Mouse (Mus musculus): ENCODE measurements around the gene Dock9. TPM values are rescaled to one million over a fixed set of nuclear protein-coding genes. Genes with fewer than 3 reads are reported as not detected.

The Dock9 gene
- total and polyA plus RNA-seq, 2 experiments from 2014 or later = 14.0 to 68.8 TPM

GRCm38 (mm10) chr14:121789273-121789672, 8.4 kb downstream of the Dock9 start:
- DNase-seq (ENCODE audit: low spot score) (no peak), ATAC-seq (ENCODE audit: low FRiP score) (no peak)
- Histone ChIP-seq H3K4me2 (ENCODE audit: low read depth, low read length, poor library complexity, severe bottlenecking) (no peak overlapping the region), H3K9ac (replicated peaks; ENCODE audit: low read length, poor library complexity, severe bottlenecking) (no peak overlapping the region), H3K36me3 (ENCODE audit: insufficient read depth, low read length) (no peaks in the 10 kb centered on the region), H3K27ac (ENCODE audit: low read depth, low read length) (no peak overlapping the region), H3K4me1 (ENCODE audit: insufficient read depth, low read length) (no peaks in the 10 kb centered on the region), H3K4me3 (ENCODE audit: low read depth, low read length) (no peak overlapping the region), H3K9me3 (ENCODE audit: low read length) (no peaks in the 10 kb centered on the region), H3K27me3 (ENCODE audit: insufficient read depth, low read length) (no peaks in the 10 kb centered on the region)
- TF ChIP-seq CTCF (IDR thresholded peaks at IDR 0.05) = no peak
- WGBS = 82% methylated on average over 3 of the region's 3 CpGs

DNA sequence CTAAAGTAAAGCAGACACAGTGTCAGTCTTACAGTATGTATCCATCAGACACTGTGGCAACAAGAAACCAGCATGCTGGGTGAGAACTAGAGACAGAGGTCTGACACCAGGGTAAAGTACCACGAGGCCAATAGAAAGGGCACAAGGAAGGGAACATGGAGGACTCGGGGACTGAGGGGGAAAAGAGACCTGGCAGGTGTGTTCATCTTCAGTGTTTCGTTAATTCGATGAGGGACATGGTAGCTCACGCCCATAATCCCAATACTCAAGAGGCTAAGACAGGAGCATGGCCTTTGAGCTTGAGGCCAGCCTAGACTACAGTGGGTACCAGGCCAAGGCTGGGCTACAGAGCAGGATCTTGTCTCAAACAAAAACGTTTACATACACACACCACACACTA, 9.2 kb downstream of the Dock9 start:
- no peak for DNase-seq (ENCODE audit: low spot score)

GRCm38 (mm10) chr14:121787430-121787829, 10.2 kb downstream of the Dock9 start:
- Histone ChIP-seq H3K9ac (replicated peaks; ENCODE audit: low read length, poor library complexity, severe bottlenecking) (no peak overlapping the region), H3K4me2 (ENCODE audit: low read depth, low read length, poor library complexity, severe bottlenecking) (no peak overlapping the region), H3K4me1 (ENCODE audit: insufficient read depth, low read length) (no peaks in the 10 kb centered on the region), H3K27ac (ENCODE audit: low read depth, low read length) (no peak overlapping the region), H3K9me3 (ENCODE audit: low read length) (no peaks in the 10 kb centered on the region), H3K4me3 (ENCODE audit: low read depth, low read length) (no peak overlapping the region), H3K27me3 (ENCODE audit: insufficient read depth, low read length) (no peaks in the 10 kb centered on the region), H3K36me3 (ENCODE audit: insufficient read depth, low read length) (no peaks in the 10 kb centered on the region)
- ATAC-seq (ENCODE audit: low FRiP score) (no peak), DNase-seq (ENCODE audit: low spot score) (no peak)
- TF ChIP-seq CTCF (IDR thresholded peaks at IDR 0.05) = no peak
- 91% methylated on average over 12 of the region's 12 CpGs for WGBS

More for the DNA sequence above, 9.2 kb downstream of the Dock9 start:
- ATAC-seq (ENCODE audit: low FRiP score) = no peak
- Histone ChIP-seq H3K9ac (replicated peaks; ENCODE audit: low read length, poor library complexity, severe bottlenecking) (no peak overlapping the region), H3K4me3 (ENCODE audit: low read depth, low read length) (no peak overlapping the region), H3K4me2 (ENCODE audit: low read depth, low read length, poor library complexity, severe bottlenecking) (no peak overlapping the region), H3K9me3 (ENCODE audit: low read length) (no peaks in the 10 kb centered on the region), H3K4me1 (ENCODE audit: insufficient read depth, low read length) (no peaks in the 10 kb centered on the region), H3K36me3 (ENCODE audit: insufficient read depth, low read length) (no peaks in the 10 kb centered on the region), H3K27ac (ENCODE audit: low read depth, low read length) (no peak overlapping the region), H3K27me3 (ENCODE audit: insufficient read depth, low read length) (no peaks in the 10 kb centered on the region)
- no peak for TF ChIP-seq CTCF (IDR thresholded peaks at IDR 0.05)
- 85% methylated on average over 6 of the region's 6 CpGs for WGBS

DNA sequence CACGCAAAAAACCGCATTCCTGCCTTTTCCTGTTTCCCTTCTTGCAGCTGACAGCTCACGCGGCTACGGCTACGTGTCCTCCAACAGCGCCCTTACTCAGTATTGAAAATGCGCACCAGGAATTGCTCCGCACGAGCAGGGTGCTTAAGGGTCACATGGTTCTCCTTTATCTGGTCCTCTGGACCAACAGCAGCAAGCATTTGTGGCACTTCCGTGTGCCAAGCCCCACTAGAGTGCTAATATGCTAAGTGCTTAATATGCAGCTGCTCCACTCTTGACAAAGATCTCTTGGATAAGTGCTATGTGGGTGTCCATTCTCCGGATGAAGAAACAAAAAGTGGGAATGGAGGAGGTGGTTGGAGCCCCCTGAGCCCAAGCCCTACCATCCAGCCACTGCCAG, 10.7 kb downstream of the Dock9 start:
- H3K4me1 ChIP-seq (ENCODE audit: insufficient read depth, low read length) = no peaks in the 10 kb centered on the region
- WGBS = 86% methylated on average over 12 of the region's 12 CpGs
- DNase-seq (ENCODE audit: low spot score) (no peak), ATAC-seq (ENCODE audit: low FRiP score) (no peak)
- no peak overlapping the region for H3K4me3 ChIP-seq (ENCODE audit: low read depth, low read length)
- no peaks in the 10 kb centered on the region for H3K36me3 ChIP-seq (ENCODE audit: insufficient read depth, low read length)
- H3K27me3 ChIP-seq (ENCODE audit: insufficient read depth, low read length) = no peaks in the 10 kb centered on the region
- H3K4me2 ChIP-seq (ENCODE audit: low read depth, low read length, poor library complexity, severe bottlenecking) = no peak overlapping the region
- H3K9ac ChIP-seq (replicated peaks; ENCODE audit: low read length, poor library complexity, severe bottlenecking) = no peak overlapping the region
- H3K9me3 ChIP-seq (ENCODE audit: low read length) = no peaks in the 10 kb centered on the region
- no peak overlapping the region for H3K27ac ChIP-seq (ENCODE audit: low read depth, low read length)
- no peak for TF ChIP-seq CTCF (IDR thresholded peaks at IDR 0.05)

GRCm38 (mm10) chr14:121785394-121785793, 12.2 kb downstream of the Dock9 start:
- ATAC-seq (ENCODE audit: low FRiP score) = no peak
- TF ChIP-seq CTCF (IDR thresholded peaks at IDR 0.05) = no peak
- 78% methylated on average over 1 of the region's 1 CpGs for WGBS

DNA sequence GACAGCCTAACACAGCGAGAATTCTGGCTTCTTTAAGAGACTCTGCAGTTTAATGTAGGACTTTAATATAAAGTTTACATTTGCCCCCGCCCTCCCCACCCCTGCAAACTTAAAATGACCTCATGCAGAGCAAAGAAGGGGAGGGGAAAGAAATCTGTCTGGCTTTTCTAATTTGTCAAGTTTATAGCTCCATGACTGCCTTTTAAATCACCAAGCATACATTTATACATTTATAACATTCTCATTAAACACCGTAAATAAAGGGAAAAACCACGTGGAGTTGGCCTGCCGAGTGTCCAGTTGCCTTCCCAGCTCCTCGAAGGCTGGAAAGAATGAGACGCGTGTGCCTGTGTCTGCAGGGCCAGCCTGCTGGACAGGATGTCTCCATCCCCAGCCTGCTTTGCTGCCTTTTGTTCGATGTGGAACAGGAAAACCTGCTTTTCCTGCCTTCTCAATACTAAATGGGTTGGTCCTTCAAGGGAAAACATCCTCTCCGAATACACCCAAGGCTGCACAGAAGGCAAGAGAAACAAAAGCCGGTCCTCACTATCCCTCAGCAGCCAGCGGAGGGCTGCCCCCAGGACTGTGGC, 16.6 kb downstream of the Dock9 start:
- no peaks in the 10 kb centered on the region for H3K27me3 ChIP-seq (ENCODE audit: insufficient read depth, low read length)
- DNase-seq (ENCODE audit: low spot score) (no peak), ATAC-seq (ENCODE audit: low FRiP score) (no peak)
- H3K36me3 ChIP-seq (ENCODE audit: insufficient read depth, low read length) = no peaks in the 10 kb centered on the region
- no peaks in the 10 kb centered on the region for H3K9me3 ChIP-seq (ENCODE audit: low read length)
- H3K4me1 ChIP-seq (ENCODE audit: insufficient read depth, low read length) = no peaks in the 10 kb centered on the region
- H3K4me2 ChIP-seq (ENCODE audit: low read depth, low read length, poor library complexity, severe bottlenecking) = no peak overlapping the region
- H3K4me3 ChIP-seq (ENCODE audit: low read depth, low read length) = no peak overlapping the region
- no peak overlapping the region for H3K27ac ChIP-seq (ENCODE audit: low read depth, low read length)
- no peak overlapping the region for H3K9ac ChIP-seq (replicated peaks; ENCODE audit: low read length, poor library complexity, severe bottlenecking)
- no peak for TF ChIP-seq CTCF (IDR thresholded peaks at IDR 0.05)
- WGBS = 62% methylated on average over 12 of the region's 12 CpGs

More at GRCm38 (mm10) chr14:121785394-121785793, 12.2 kb downstream of the Dock9 start:
- Histone ChIP-seq H3K4me3 (ENCODE audit: low read depth, low read length) (no peak overlapping the region), H3K9me3 (ENCODE audit: low read length) (no peaks in the 10 kb centered on the region), H3K27ac (ENCODE audit: low read depth, low read length) (no peak overlapping the region), H3K4me1 (ENCODE audit: insufficient read depth, low read length) (no peaks in the 10 kb centered on the region), H3K36me3 (ENCODE audit: insufficient read depth, low read length) (no peaks in the 10 kb centered on the region), H3K9ac (replicated peaks; ENCODE audit: low read length, poor library complexity, severe bottlenecking) (no peak overlapping the region), H3K4me2 (ENCODE audit: low read depth, low read length, poor library complexity, severe bottlenecking) (no peak overlapping the region), H3K27me3 (ENCODE audit: insufficient read depth, low read length) (no peaks in the 10 kb centered on the region)
- no peak for DNase-seq (ENCODE audit: low spot score)

All from midbrain, postnatal 0 days (tissue).